Mouse (Mus musculus) myocyte (in vitro differentiated cells): ENCODE results near the gene Med14. TPM values are rescaled to one million over a fixed set of nuclear protein-coding genes. Genes with fewer than 3 reads are reported as not detected.

Source experiments
- H3K27me3 ChIP-seq: one replicate; pipeline ENCODE4 v1.6.1; 2011; ENCODE audit not compliant: control insufficient read depth, insufficient read depth, insufficient read length
- H3K36me3 ChIP-seq: one replicate; pipeline ENCODE4 v1.6.1; 2011; ENCODE audit not compliant: control insufficient read depth, insufficient read depth
- H3K4me2 ChIP-seq: one replicate; pipeline ENCODE4 v1.6.1; 2011; ENCODE audit warnings: low read depth, control low read depth
- H3K4me3 ChIP-seq: one replicate; pipeline ENCODE4 v1.5.1; 2011; ENCODE audit warnings: mild to moderate bottlenecking, control low read depth, moderate library complexity
- H3K79me2 ChIP-seq: one replicate; pipeline ENCODE4 v1.6.1; 2011; ENCODE audit not compliant: control insufficient read depth, insufficient read depth
- H3ac ChIP-seq: one replicate; pipeline ENCODE4 v1.6.1; 2011; ENCODE audit not compliant: control insufficient read depth, insufficient read length
- CEBPB ChIP-seq: IDR thresholded peaks from 2 replicates; pipeline ENCODE4 v1.6.1; 2011; ENCODE audit warnings: mild to moderate bottlenecking, moderate library complexity; ENCODE audit not compliant: poor library complexity, insufficient read depth, severe bottlenecking
- E2F4 ChIP-seq: IDR thresholded peaks from one replicate; pipeline ENCODE4 v1.6.1; 2011; ENCODE audit warnings: mild to moderate bottlenecking, control low read depth, moderate library complexity; ENCODE audit not compliant: insufficient read depth
- MAX ChIP-seq: IDR thresholded peaks from one replicate; pipeline ENCODE4 v1.6.1; 2011; ENCODE audit warnings: low read depth, mild to moderate bottlenecking, control low read depth
- MYOD1 ChIP-seq, 3 experiments: IDR thresholded peaks; one replicate each; pipeline ENCODE4 v1.6.1; 2011; ENCODE audit warnings: control low read depth in 2 of 3, low read depth in 2 of 3, mild to moderate bottlenecking in 2 of 3, moderate library complexity in 1 of 3; ENCODE audit not compliant: insufficient read length in 2 of 3, control insufficient read depth in 1 of 3
- MYOG ChIP-seq, 3 experiments: IDR thresholded peaks; one replicate each; pipeline ENCODE4 v1.6.1; 2011; ENCODE audit warnings: control low read depth in 2 of 3, low read depth in 2 of 3, mild to moderate bottlenecking in 2 of 3; ENCODE audit not compliant: insufficient read length in 2 of 3, control insufficient read depth in 1 of 3, insufficient read depth in 1 of 3
- POLR2A ChIP-seq: IDR thresholded peaks from one replicate; pipeline ENCODE4 v1.6.1; 2011; ENCODE audit warnings: low read depth, mild to moderate bottlenecking, control low read depth, moderate library complexity; ENCODE audit not compliant: insufficient read length
- POLR2AphosphoS2 ChIP-seq: IDR thresholded peaks from one replicate; pipeline ENCODE4 v1.6.1; 2011; ENCODE audit warnings: low read depth, control low read depth; ENCODE audit not compliant: insufficient read length
- REST ChIP-seq: IDR thresholded peaks from one replicate; pipeline ENCODE4 v1.6.1; 2011; ENCODE audit warnings: mild to moderate bottlenecking, control low read depth, moderate library complexity; ENCODE audit not compliant: insufficient read depth, insufficient read length
- SRF ChIP-seq: IDR thresholded peaks from one replicate; pipeline ENCODE4 v1.6.1; 2011; ENCODE audit warnings: low read depth; ENCODE audit not compliant: control insufficient read depth, insufficient read length
- TCF12 ChIP-seq: IDR thresholded peaks from one replicate; pipeline ENCODE4 v1.6.1; 2011; ENCODE audit warnings: mild to moderate bottlenecking, control low read depth; ENCODE audit not compliant: poor library complexity, insufficient read depth, severe bottlenecking
- TCF3 ChIP-seq: IDR thresholded peaks from one replicate; pipeline ENCODE4 v1.6.1; 2011; ENCODE audit warnings: low read depth, control low read depth; ENCODE audit not compliant: insufficient read length
- USF1 ChIP-seq: IDR thresholded peaks from one replicate; pipeline ENCODE4 v1.6.1; 2011; ENCODE audit warnings: low read depth, mild to moderate bottlenecking, control low read depth, moderate library complexity
- polyA plus RNA-seq: library from polyadenylated mRNA; unstranded; fragments of >200 nt; fragmentation: generic; extraction: Trizol; gene quantifications from one replicate; pipeline ENCODE4 v1.2.1, GENCODE M21; 2012; ENCODE audit warnings: missing spikeins

Med14 gene
- 8.4 TPM for polyA plus RNA-seq

GRCm38 (mm10) chrX:12761626-12762333 is at the start of gene Med14:
Med14 (minus strand) TSS chrX:12762073.
- H3ac ChIP-seq, result peak within 1 kb of the TSS; percentile 19
- H3K79me2 ChIP-seq, result peaks cover 43% of the 10 kb centered on the region
- H3K27me3 ChIP-seq, result no peaks in the 10 kb centered on the region
- no peaks in the 10 kb centered on the region for H3K36me3 ChIP-seq
- TF ChIP-seq TCF12, result no peak
- no peak for TF ChIP-seq E2F4
- TF ChIP-seq POLR2A, result peak; percentile 85
- TF ChIP-seq USF1, result no peak
- TF ChIP-seq POLR2AphosphoS2, result peak; percentile 56
- no peak for TF ChIP-seq REST
- no peak for TF ChIP-seq MAX
- no peak for TF ChIP-seq MYOD1 (IDR thresholded peaks at IDR 0.05; ENCODE audit: control insufficient read depth in 1 of 3, insufficient read length in 2 of 3, low read depth in 2 of 3)
- no peak for TF ChIP-seq TCF3
- TF ChIP-seq SRF, result no peak
- no peak for TF ChIP-seq CEBPB
- peak in 1 of 3 experiments; percentile 6 for TF ChIP-seq MYOG (IDR thresholded peaks at IDR 0.05; ENCODE audit: control insufficient read depth in 1 of 3, insufficient read depth in 1 of 3, insufficient read length in 2 of 3, low read depth in 2 of 3)
- peak within 1 kb of the TSS; percentile 43 for H3K4me3 ChIP-seq
- peak within 1 kb of the TSS; percentile 84 for H3K4me2 ChIP-seq

DNA sequence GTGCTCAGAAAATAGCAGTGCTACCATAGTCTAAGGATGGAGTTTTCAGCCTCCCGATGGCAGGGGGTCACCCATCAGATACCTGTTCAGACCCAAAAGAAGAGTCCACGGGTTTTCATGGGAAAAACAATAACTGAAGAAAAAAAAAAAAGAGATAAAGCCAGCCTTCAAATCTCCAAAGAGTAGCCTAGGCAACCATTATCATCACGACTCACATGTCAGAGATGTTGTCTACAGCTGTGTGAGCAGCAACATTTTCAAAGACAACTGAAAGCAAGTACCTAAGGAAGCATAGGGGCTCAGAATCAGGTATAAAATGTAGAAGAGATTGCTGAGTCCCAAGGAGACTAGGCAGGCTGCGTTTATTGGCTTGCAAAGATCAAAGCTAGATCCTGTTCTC is 38.7 kb upstream of the Med14 start:
- Histone ChIP-seq H3K27me3 (no peaks in the 10 kb centered on the region), H3K36me3 (no peaks in the 10 kb centered on the region), H3K4me2 (no peak overlapping the region), H3K79me2 (no peaks in the 10 kb centered on the region), H3K4me3 (no peak overlapping the region), H3ac (no peak overlapping the region)
- TF ChIP-seq MYOD1 (IDR thresholded peaks at IDR 0.05; ENCODE audit: control insufficient read depth in 1 of 3, insufficient read length in 2 of 3, low read depth in 2 of 3), result no peak
- no peak for TF ChIP-seq E2F4
- TF ChIP-seq POLR2AphosphoS2, result no peak
- TF ChIP-seq SRF, result no peak
- no peak for TF ChIP-seq MYOG (IDR thresholded peaks at IDR 0.05; ENCODE audit: control insufficient read depth in 1 of 3, insufficient read depth in 1 of 3, insufficient read length in 2 of 3, low read depth in 2 of 3)
- TF ChIP-seq TCF3, result no peak
- TF ChIP-seq MAX, result no peak
- TF ChIP-seq USF1, result no peak
- TF ChIP-seq REST, result no peak
- TF ChIP-seq CEBPB, result no peak
- no peak for TF ChIP-seq TCF12
- TF ChIP-seq POLR2A, result no peak

DNA sequence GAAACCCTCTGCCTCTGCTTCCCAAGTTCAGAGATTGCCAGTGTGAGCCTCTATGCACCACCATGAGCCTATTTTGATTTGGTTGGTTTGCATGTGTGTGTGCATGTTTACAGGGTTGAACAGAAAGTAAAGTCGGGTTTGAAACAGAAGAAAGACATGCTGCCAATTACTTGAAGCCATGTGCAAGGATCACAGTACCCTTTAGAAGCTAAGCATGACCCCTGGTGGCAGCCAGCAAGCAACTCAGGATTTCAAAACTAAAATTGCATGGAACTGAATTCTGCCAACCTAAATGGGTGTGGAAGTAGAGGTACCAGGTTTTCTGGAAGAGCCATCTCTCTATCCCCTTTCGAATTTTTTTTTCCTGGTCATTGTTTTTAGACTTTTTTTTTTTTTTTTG is 33.0 kb upstream of the Med14 start:
- Histone ChIP-seq H3K36me3 (no peaks in the 10 kb centered on the region), H3ac (no peak overlapping the region), H3K79me2 (no peaks in the 10 kb centered on the region), H3K4me2 (peak overlapping the region; percentile 61), H3K27me3 (no peaks in the 10 kb centered on the region), H3K4me3 (no peak overlapping the region)
- TF ChIP-seq MAX (no peak), SRF (no peak), MYOG (IDR thresholded peaks at IDR 0.05; ENCODE audit: control insufficient read depth in 1 of 3, insufficient read depth in 1 of 3, insufficient read length in 2 of 3, low read depth in 2 of 3) (no peak), USF1 (no peak), MYOD1 (IDR thresholded peaks at IDR 0.05; ENCODE audit: control insufficient read depth in 1 of 3, insufficient read length in 2 of 3, low read depth in 2 of 3) (no peak), POLR2A (no peak), CEBPB (no peak), POLR2AphosphoS2 (no peak), REST (no peak), TCF3 (no peak), TCF12 (no peak), E2F4 (no peak)

GRCm38 (mm10) chrX:12791674-12792340 is 29.9 kb upstream of the Med14 start:
- no peaks in the 10 kb centered on the region for H3K36me3 ChIP-seq
- H3ac ChIP-seq, result no peak overlapping the region
- H3K27me3 ChIP-seq, result no peaks in the 10 kb centered on the region
- no peak overlapping the region for H3K4me3 ChIP-seq
- H3K79me2 ChIP-seq, result no peaks in the 10 kb centered on the region
- H3K4me2 ChIP-seq, result no peak overlapping the region
- TF ChIP-seq E2F4 (no peak), REST (no peak), SRF (no peak), TCF12 (no peak), CEBPB (no peak), MYOG (IDR thresholded peaks at IDR 0.05; ENCODE audit: control insufficient read depth in 1 of 3, insufficient read depth in 1 of 3, insufficient read length in 2 of 3, low read depth in 2 of 3) (no peak), MYOD1 (IDR thresholded peaks at IDR 0.05; ENCODE audit: control insufficient read depth in 1 of 3, insufficient read length in 2 of 3, low read depth in 2 of 3) (no peak), MAX (no peak), POLR2A (no peak), USF1 (no peak), TCF3 (no peak), POLR2AphosphoS2 (no peak)
